Mouse (Mus musculus) bone marrow macrophage, adult 2 months (primary cell): ENCODE data around the gene Slc22a21. TPM values are rescaled to one million over a fixed set of nuclear protein-coding genes. Genes with fewer than 3 reads are reported as not detected.

ENCODE experiments used
- H3K27ac ChIP-seq: 2 replicates; pipeline ENCODE4 v1.5.1; 2012; ENCODE audit warnings: low read depth, low read length; ENCODE audit not compliant: insufficient read depth
- H3K4me1 ChIP-seq: 2 replicates; pipeline ENCODE4 v1.6.1; 2012; ENCODE audit warnings: low read length; ENCODE audit not compliant: control insufficient read depth, insufficient read depth
- H3K4me3 ChIP-seq: 2 replicates; pipeline ENCODE4 v1.5.1; 2012; ENCODE audit warnings: mild to moderate bottlenecking, low read length, moderate library complexity; ENCODE audit not compliant: insufficient read depth
- CTCF ChIP-seq: IDR thresholded peaks from 2 replicates; pipeline ENCODE4 v1.5.1; 2012; ENCODE audit warnings: low read depth, mild to moderate bottlenecking, low read length, moderate library complexity
- POLR2A ChIP-seq: IDR thresholded peaks from 2 replicates; pipeline ENCODE4 v1.6.1; 2012; ENCODE audit warnings: mild to moderate bottlenecking, low read depth, low read length, borderline replicate concordance
- polyA plus RNA-seq: library from polyadenylated mRNA; stranded (reverse); fragments of >200 nt; gene quantifications from 2 replicates; pipeline ENCODE4 v1.2.4, GENCODE M21; 2012; ENCODE audit not compliant: missing spikeins, insufficient read depth, insufficient read length

Gene Slc22a21
- polyA plus RNA-seq, 1 experiment = 10.3 TPM

DNA sequence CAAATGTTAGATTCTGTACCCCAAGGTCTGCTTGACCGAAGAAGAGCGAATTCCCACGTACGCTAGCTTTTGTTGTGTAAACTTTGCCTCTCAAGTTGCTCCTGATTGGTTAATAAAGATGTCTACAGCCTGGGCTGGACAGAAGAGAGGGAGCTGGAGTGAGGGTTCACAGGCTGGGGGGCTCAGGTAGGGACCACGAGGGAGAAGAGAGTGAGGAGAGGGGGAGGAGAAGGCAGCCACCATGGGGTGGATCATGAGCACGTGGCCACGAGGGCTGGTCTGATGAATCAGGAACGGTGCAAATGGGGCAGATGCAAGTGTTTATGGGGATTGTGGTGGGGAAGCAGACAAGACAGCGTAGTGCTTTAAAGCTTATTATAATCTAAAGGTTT lies 75.6 kb downstream of the Slc22a21 start:
- Histone ChIP-seq H3K27ac (no peak overlapping the region), H3K4me3 (no peak overlapping the region), H3K4me1 (no peaks in the 10 kb centered on the region)
- TF ChIP-seq CTCF (no peak), POLR2A (no peak)

DNA sequence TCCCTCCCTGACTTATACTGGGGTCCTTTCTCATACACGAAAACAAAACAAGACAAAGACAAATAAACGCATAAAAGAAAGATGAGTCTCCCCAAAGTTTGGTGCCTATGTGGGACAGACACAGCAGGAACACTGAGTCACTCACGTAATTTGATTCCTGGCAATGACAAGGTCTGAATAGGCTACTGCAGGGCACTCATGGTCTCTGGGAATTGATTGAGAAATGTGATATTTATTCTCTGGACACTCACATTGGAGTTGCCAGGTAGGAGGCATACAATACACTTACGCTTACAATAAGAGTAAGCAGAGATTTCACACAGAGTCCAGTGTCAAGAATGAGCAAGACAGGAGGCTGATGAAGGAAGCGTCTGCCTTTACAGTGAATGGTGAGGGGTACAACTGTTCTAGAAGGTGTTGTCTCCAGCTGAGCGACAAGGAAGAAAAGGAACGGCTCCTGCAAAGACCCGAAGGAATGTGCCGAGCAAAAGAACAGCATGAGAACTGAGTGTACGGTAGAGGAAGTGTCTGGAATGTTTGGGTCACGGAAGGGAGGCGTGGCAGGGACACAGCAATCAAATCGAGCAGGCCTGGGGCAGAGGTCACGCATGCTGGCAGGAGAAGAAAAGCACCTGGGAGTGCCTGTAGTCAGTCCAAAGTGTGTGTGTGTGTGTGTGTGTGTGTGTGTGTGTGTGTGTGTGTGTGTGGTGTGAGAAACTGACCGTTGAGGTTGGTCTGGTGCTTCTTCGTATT lies 76.2 kb downstream of the Slc22a21 start:
- TF ChIP-seq CTCF (no peak), POLR2A (no peak)
- Histone ChIP-seq H3K4me3 (no peak overlapping the region), H3K27ac (no peak overlapping the region), H3K4me1 (no peaks in the 10 kb centered on the region)

DNA sequence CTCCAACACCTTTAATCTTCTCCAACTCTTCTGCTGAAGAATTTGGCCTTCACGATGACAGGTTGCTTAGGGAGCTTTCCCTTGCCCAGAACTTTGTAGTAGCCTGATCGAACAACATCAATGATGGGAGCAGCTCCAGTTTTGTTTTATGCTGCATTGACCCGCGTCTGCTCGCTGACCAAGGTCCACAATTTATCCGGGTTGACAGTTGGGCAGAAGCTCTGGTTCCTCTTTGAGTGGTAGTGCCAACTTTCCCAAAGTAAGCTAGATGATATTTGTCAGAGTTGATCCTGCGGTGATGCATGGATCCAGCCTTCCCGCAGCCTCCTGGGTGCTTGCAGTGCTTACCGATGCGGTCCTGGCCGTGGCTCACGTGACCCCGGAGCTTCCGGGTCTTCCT lies 77.4 kb downstream of the Slc22a21 start:
- Histone ChIP-seq H3K4me1 (peaks cover 4% of the 10 kb centered on the region), H3K4me3 (no peak overlapping the region), H3K27ac (no peak overlapping the region)
- TF ChIP-seq CTCF (no peak), POLR2A (no peak)

DNA sequence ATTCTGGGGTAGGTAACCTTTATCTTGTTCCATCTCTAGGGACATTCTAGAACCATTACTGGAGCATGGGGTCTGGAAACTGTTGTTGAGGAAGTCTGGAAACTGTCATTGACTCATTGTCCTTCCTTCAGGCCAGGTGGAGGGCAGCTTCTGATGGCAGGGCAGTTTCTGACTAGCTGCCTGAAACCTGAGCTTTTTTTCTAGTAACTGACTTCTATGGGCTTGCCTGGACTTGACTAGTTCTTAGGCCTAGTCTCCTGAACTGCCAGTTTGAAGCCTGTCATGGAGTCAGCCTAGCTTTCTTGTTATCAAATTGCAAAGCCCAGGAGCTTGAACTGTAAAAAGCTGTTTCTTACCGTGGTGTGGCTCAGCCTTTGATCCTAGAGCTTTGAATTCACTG lies 79.1 kb downstream of the Slc22a21 start:
- H3K27ac ChIP-seq = no peak overlapping the region
- no peak overlapping the region for H3K4me3 ChIP-seq
- no peak for TF ChIP-seq CTCF
- no peak for TF ChIP-seq POLR2A
- peaks cover 6% of the 10 kb centered on the region for H3K4me1 ChIP-seq

DNA sequence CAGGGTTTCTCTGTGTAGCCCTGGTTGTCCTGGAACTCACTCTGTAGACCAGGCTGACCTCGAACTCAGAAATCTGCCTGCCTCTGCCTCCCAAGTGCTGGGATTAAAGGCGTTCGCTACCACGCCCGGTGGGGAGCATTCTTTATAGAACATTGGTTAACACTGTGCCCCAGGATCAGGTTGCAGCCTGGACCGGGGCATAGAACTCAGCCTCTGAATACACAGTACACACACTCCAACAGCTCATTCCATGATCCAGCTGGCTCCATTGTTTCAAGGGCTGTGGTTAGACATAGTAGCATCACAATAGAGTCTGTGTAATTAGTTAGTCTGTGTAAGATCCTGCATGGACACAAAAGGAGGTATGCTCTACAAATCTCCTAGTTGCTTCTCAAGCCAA lies 80.2 kb downstream of the Slc22a21 start:
- H3K4me1 ChIP-seq = peaks cover 6% of the 10 kb centered on the region
- H3K27ac ChIP-seq = no peak overlapping the region
- no peak overlapping the region for H3K4me3 ChIP-seq
- TF ChIP-seq POLR2A (no peak), CTCF (no peak)

Other genes with a start within 250 kb of the Slc22a21 start
- 84.8 and 89.6 TPM in 2 replicates for gene Irf1, start 210.3 kb downstream of the Slc22a21 start, polyA plus RNA-seq
- not detected in 2 replicates for gene Gm17334, start 207.1 kb downstream of the Slc22a21 start, polyA plus RNA-seq
- 1.0 and 1.7 TPM in 2 replicates for gene Gm12216, start 121.1 kb downstream of the Slc22a21 start, polyA plus RNA-seq
- gene Slc22a5, start 88.7 kb downstream of the Slc22a21 start, polyA plus RNA-seq = 11.3 and 11.7 TPM in 2 replicates
- 4.8 and 6.9 TPM in 2 replicates for gene Slc22a4, start 47.8 kb upstream of the Slc22a21 start, polyA plus RNA-seq
- gene Pdlim4, start 88.7 kb upstream of the Slc22a21 start, polyA plus RNA-seq = 69.0 and 75.4 TPM in 2 replicates
- 2.9 and 4.3 TPM in 2 replicates for gene P4ha2, start 119.8 kb upstream of the Slc22a21 start, polyA plus RNA-seq